Mouse (Mus musculus) hindbrain, embryonic 15.5 days (tissue): ENCODE results near the gene Phactr3. TPM values are rescaled to one million over a fixed set of nuclear protein-coding genes. Genes with fewer than 3 reads are reported as not detected.

ENCODE experiments used
- ATAC-seq: fragments of 200-750 bp; cut with Nextera tagmentation; 2 replicates; pipeline ENCODE4 v1.8.0; 2017; ENCODE audit warnings: low read depth, moderate number of reproducible peaks, moderate TSS enrichment; ENCODE audit not compliant: low FRiP score
- H3K27ac ChIP-seq: fragments of 300-500 bp; sonication (generic); replicated peaks from 2 replicates; pipeline ENCODE4 v1.5.1; 2015; ENCODE audit warnings: mild to moderate bottlenecking, inconsistent platforms
- H3K27me3 ChIP-seq: fragments of 300-500 bp; sonication (generic); 2 replicates; pipeline ENCODE4 v1.6.1; 2015; ENCODE audit warnings: control low read depth, inconsistent platforms
- H3K36me3 ChIP-seq: fragments of 300-500 bp; sonication (generic); 2 replicates; pipeline ENCODE4 v1.6.1; 2015; ENCODE audit warnings: control low read depth, inconsistent platforms
- H3K4me1 ChIP-seq: fragments of 300-500 bp; sonication (generic); replicated peaks from 2 replicates; pipeline ENCODE4 v1.6.1; 2015; ENCODE audit warnings: control low read depth, inconsistent platforms
- H3K4me2 ChIP-seq: fragments of 300-500 bp; sonication (generic); 2 replicates; pipeline ENCODE4 v1.6.1; 2015; ENCODE audit warnings: moderate library complexity, mild to moderate bottlenecking, inconsistent platforms
- H3K4me3 ChIP-seq: fragments of 300-500 bp; sonication (generic); 2 replicates; pipeline ENCODE4 v1.5.1; 2015; ENCODE audit warnings: mild to moderate bottlenecking, inconsistent platforms
- H3K9ac ChIP-seq: fragments of 300-500 bp; sonication (generic); 2 replicates; pipeline ENCODE4 v1.6.1; 2015; ENCODE audit warnings: inconsistent platforms
- H3K9me3 ChIP-seq: fragments of 300-500 bp; sonication (generic); 2 replicates; pipeline ENCODE4 v1.6.1; 2016; ENCODE audit warnings: control low read depth, inconsistent platforms
- WGBS: fragments of 180-500 bp; shearing (Covaris S2); methylation state at CpG from one replicate; pipeline ENCODE4 v1.1.7; 2015; 5-methylcytosine and 5-hydroxymethylcytosine counted together
- polyA plus RNA-seq: library from polyadenylated mRNA; unstranded; fragments of >200 nt; fragmentation: Nextera tagmentation; extraction: Ambion mirVana; gene quantifications from 2 replicates; pipeline ENCODE4 v1.2.1, GENCODE M21; 2015

Phactr3 gene
- polyA plus RNA-seq, 1 experiment from 2014 or later = 54.8 TPM

DNA sequence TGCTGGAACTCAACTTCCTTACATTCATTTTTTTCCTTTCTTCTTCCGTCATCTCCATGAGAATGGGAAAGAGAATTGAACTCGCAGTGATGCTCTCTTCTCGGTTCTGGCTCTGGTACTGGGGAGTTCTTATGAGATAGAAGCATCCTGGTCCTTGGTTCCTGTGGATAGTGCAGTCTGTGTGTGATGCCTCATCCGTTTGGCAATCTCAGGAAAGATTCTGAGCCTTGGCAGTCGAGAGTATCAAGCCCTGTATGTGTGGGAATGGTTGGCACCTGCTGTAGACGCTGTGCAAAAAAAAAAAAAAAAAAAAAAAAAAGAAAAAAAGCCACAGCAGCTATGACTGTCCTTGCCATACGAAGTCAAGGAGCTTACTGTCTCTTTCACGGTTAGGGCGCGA is 47.2 kb downstream of the Phactr3 start:
- no peaks in the 10 kb centered on the region for H3K36me3 ChIP-seq
- no peak for ATAC-seq
- H3K4me1 ChIP-seq = peaks cover 12% of the 10 kb centered on the region
- no peak overlapping the region for H3K4me3 ChIP-seq
- 83% methylated on average over 10 of the region's 10 CpGs for WGBS
- H3K27ac ChIP-seq = no peak overlapping the region
- H3K27me3 ChIP-seq = no peaks in the 10 kb centered on the region
- H3K4me2 ChIP-seq = no peak overlapping the region
- no peak overlapping the region for H3K9ac ChIP-seq
- H3K9me3 ChIP-seq = no peaks in the 10 kb centered on the region

GRCm38 (mm10) chr2:178169983-178170382 is 51.2 kb downstream of the Phactr3 start:
- Histone ChIP-seq H3K4me1 (peaks cover 23% of the 10 kb centered on the region), H3K4me3 (no peak overlapping the region), H3K4me2 (no peak overlapping the region), H3K27ac (no peak overlapping the region), H3K27me3 (no peaks in the 10 kb centered on the region), H3K9ac (no peak overlapping the region), H3K36me3 (no peaks in the 10 kb centered on the region), H3K9me3 (no peaks in the 10 kb centered on the region)
- WGBS = 33% methylated on average over 8 of the region's 8 CpGs
- ATAC-seq = no peak

DNA sequence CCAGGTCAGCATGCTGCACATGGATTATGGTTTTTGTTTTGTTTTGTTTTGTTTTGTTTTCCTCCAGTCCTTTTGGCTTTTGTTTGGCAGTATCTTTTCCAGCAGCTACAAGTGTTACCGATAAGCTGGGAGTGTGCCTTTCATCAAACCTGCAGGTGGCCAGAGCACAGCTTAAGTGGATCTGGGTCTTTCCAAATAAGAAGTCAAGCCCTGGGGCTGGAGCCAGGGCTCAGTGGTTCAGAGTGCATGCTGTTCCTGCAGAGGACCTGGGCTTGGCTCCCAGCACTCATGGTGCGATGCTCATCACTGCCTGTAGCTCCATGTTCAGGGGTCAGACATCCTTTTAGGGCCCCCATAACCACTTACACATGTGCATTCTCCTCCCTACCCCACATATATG is 55.2 kb downstream of the Phactr3 start:
- 51% methylated on average over 2 of the region's 2 CpGs for WGBS
- no peak overlapping the region for H3K4me2 ChIP-seq
- no peak for ATAC-seq
- peaks cover 36% of the 10 kb centered on the region for H3K4me1 ChIP-seq
- no peaks in the 10 kb centered on the region for H3K36me3 ChIP-seq
- H3K27me3 ChIP-seq = no peaks in the 10 kb centered on the region
- H3K27ac ChIP-seq = no peak overlapping the region
- no peak overlapping the region for H3K9ac ChIP-seq
- H3K4me3 ChIP-seq = no peak overlapping the region
- H3K9me3 ChIP-seq = no peaks in the 10 kb centered on the region

DNA sequence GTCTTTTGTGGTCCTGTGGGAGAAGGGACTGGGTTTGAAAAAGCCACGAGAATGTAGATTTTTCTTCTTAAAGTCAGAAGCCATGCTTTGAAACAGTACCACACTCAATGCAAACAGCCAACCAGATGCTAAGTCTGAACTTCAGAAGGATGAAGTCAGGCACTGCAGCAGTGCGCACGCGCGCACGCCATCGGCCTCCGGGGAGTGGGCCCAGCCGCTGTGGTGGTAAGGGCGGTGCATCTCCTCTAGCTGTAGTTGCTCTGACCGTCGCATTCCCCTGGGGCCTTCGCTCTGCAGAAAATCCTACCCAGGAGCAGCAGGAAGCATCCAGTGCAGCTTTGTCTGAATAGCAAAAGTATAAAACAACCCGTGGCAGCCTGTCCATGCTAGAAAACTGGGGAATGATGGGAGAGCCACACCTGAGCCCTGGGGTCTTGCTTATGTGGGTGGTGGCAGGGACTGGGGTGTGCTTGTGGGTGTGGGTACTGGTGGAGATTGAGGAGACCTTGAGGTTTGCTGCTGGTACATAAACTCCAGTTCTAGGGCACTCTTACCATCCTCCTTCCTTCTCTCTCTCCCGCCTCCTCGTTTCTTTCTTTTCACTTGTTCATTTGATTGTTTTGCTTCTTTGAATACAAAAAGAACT is 56.6 kb downstream of the Phactr3 start:
- Histone ChIP-seq H3K4me1 (peaks cover 24% of the 10 kb centered on the region), H3K4me2 (peak overlapping the region; percentile 56), H3K4me3 (peak overlapping the region; percentile 29), H3K27me3 (no peaks in the 10 kb centered on the region), H3K9me3 (no peaks in the 10 kb centered on the region), H3K27ac (peak overlapping the region; percentile 80), H3K36me3 (no peaks in the 10 kb centered on the region), H3K9ac (peak overlapping the region; percentile 34)
- WGBS = 28% methylated on average over 16 of the region's 16 CpGs
- peak; percentile 82 for ATAC-seq

GRCm38 (mm10) chr2:178184251-178184650 is 65.5 kb downstream of the Phactr3 start:
- ATAC-seq = no peak
- 71% methylated on average over 5 of the region's 5 CpGs for WGBS
- no peaks in the 10 kb centered on the region for H3K36me3 ChIP-seq
- no peak overlapping the region for H3K27ac ChIP-seq
- no peak overlapping the region for H3K9ac ChIP-seq
- H3K4me3 ChIP-seq = no peak overlapping the region
- H3K4me1 ChIP-seq = 0 out of 2 replicates have a peak, but pooled peaks cover 13% of the 10 kb centered on the region
- no peaks in the 10 kb centered on the region for H3K9me3 ChIP-seq
- no peaks in the 10 kb centered on the region for H3K27me3 ChIP-seq
- no peak overlapping the region for H3K4me2 ChIP-seq

DNA sequence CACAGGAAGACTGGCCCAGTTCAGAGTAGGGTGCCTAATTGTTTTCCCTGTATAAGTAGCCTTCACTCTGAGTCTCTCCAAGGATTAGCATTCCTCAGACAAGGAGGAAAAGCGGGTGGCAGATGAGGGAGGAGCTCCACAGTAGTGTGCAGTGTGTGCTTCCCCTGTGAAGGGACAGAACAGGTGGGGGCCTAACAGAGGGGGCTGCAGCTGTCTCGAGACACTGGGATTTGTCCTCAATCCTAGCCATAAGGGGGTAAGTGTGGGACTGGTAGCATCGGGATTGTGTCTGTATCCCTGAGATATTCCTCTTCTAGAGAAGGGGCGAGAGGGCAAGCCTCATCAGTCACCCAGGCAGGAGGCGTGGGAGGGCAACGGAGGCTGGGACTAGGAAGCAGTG is 66.1 kb downstream of the Phactr3 start:
- no peaks in the 10 kb centered on the region for H3K27me3 ChIP-seq
- no peak overlapping the region for H3K4me3 ChIP-seq
- H3K9ac ChIP-seq = no peak overlapping the region
- 64% methylated on average over 6 of the region's 6 CpGs for WGBS
- 0 out of 2 replicates have a peak, but pooled peaks cover 13% of the 10 kb centered on the region for H3K4me1 ChIP-seq
- ATAC-seq = peak; percentile 25; the same call in 1 of the 2 replicates
- no peak overlapping the region for H3K27ac ChIP-seq
- H3K36me3 ChIP-seq = no peaks in the 10 kb centered on the region
- no peaks in the 10 kb centered on the region for H3K9me3 ChIP-seq
- H3K4me2 ChIP-seq = no peak overlapping the region

DNA sequence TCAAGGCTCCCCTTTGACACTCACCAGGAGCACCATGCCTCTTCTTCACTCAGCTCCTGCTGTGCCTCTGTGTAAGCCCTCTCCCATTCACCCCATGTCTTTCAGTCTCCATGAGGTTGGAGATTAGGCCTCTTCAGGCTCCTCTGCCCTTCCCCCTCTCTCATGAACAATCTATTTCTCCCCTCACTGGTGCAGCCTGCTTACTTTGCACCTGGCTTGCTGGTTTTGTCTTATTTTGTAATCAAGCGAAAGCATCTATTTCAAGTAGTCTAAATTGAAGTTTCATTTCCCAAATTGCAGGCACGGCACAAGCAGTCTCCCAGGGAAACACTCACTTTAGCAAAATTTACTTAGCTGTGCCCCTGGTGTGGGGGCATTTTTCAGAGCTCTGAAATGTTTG is 70.2 kb downstream of the Phactr3 start:
- no peaks in the 10 kb centered on the region for H3K9me3 ChIP-seq
- no peak overlapping the region for H3K4me2 ChIP-seq

GRCm38 (mm10) chr2:178192881-178193280 is 74.1 kb downstream of the Phactr3 start:
- Histone ChIP-seq H3K27ac (peak overlapping the region; percentile 17; the same call in 1 of the 2 replicates), H3K36me3 (no peaks in the 10 kb centered on the region), H3K9me3 (no peaks in the 10 kb centered on the region), H3K4me2 (no peak overlapping the region), H3K4me3 (no peak overlapping the region), H3K27me3 (no peaks in the 10 kb centered on the region), H3K9ac (no peak overlapping the region), H3K4me1 (peaks cover 36% of the 10 kb centered on the region)
- ATAC-seq = no peak
- WGBS = 38% methylated on average over 9 of the region's 9 CpGs

More for the DNA sequence above, 70.2 kb downstream of the Phactr3 start:
- Histone ChIP-seq H3K27me3 (no peaks in the 10 kb centered on the region), H3K9ac (no peak overlapping the region), H3K4me3 (no peak overlapping the region), H3K27ac (0 out of 2 replicates have a peak overlapping the region, but pooled peaks have one; percentile 7), H3K4me1 (peaks cover 32% of the 10 kb centered on the region), H3K36me3 (no peaks in the 10 kb centered on the region)
- 49% methylated on average over 2 of the region's 2 CpGs for WGBS
- ATAC-seq = no peak

GRCm38 (mm10) chr2:178193445-178193844 is 74.7 kb downstream of the Phactr3 start:
- WGBS = 42% methylated on average over 2 of the region's 2 CpGs
- ATAC-seq = no peak
- H3K4me1 ChIP-seq = peaks cover 34% of the 10 kb centered on the region
- no peaks in the 10 kb centered on the region for H3K9me3 ChIP-seq
- H3K9ac ChIP-seq = no peak overlapping the region
- no peak overlapping the region for H3K4me3 ChIP-seq
- H3K36me3 ChIP-seq = no peaks in the 10 kb centered on the region
- H3K27me3 ChIP-seq = no peaks in the 10 kb centered on the region
- H3K27ac ChIP-seq = 0 out of 2 replicates have a peak overlapping the region, but pooled peaks have one; percentile 17
- no peak overlapping the region for H3K4me2 ChIP-seq

DNA sequence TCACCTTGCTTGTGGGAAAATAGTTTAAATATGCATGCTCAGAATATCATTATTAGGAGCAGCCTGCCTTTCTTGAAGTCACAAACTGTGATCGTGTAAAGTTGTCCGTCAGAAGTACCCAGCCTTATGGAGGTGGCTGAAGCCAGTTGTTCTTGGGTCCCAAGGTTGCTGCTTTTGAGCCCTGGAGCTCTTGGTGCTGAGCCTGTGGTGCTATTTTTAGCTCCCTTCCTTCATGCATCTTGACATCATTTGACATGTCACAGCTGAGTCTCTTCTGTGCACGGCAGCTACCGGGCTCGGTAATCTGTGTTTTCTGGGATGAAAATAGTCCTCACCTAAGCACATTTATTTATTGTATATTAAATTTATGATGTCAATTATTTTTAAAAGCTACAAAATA is 76.1 kb downstream of the Phactr3 start:
- H3K27me3 ChIP-seq = no peaks in the 10 kb centered on the region
- no peak for ATAC-seq

DNA sequence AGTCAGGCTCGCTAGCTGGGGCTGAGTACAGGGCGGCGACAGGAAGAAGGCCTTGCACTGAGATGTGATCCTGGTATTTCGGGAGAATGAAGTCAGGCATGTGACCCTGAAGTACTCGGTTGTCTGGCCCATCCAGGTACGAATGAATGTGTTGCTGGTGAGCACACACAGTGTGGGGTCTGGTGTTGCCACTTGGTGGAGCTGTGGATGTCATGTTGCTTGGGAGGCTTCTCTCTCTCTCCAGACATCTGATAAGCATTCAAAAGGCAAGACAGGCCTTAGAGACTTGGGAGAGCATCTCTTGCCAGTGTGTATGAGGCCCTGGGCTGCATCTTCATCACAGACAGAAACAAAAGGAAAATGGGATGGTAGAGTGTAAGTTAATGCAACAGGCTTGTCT is 77.3 kb downstream of the Phactr3 start:
- ATAC-seq = no peak
- Histone ChIP-seq H3K9me3 (no peaks in the 10 kb centered on the region), H3K9ac (no peak overlapping the region), H3K27ac (no peak overlapping the region), H3K4me1 (peaks cover 28% of the 10 kb centered on the region), H3K4me3 (no peak overlapping the region), H3K4me2 (no peak overlapping the region), H3K27me3 (no peaks in the 10 kb centered on the region), H3K36me3 (no peaks in the 10 kb centered on the region)
- 98% methylated on average over 6 of the region's 6 CpGs for WGBS

More for the DNA sequence above, 76.1 kb downstream of the Phactr3 start:
- peaks cover 28% of the 10 kb centered on the region for H3K4me1 ChIP-seq
- H3K4me3 ChIP-seq = no peak overlapping the region
- H3K9ac ChIP-seq = no peak overlapping the region
- H3K27ac ChIP-seq = no peak overlapping the region
- H3K4me2 ChIP-seq = no peak overlapping the region
- H3K9me3 ChIP-seq = no peaks in the 10 kb centered on the region
- no peaks in the 10 kb centered on the region for H3K36me3 ChIP-seq
- WGBS = 48% methylated on average over 5 of the region's 5 CpGs

DNA sequence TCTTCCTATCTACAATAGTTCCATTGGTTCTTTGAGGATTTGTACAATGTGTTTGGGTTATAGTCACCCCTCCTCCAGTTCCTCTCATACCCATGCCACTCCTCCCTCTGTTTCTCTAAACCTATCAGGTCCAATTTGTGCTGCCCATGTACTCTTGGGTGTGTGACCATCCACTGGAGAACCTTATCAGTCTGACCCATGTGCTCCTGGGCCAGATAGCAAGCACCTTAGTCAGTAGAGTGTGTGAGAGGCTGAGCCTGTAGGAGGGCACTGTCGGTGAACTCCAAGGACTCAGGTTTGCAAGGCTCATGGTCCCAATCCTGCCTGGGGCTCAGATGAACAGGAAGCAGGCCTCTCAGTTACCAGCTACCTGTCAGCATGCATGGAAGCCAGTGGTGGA is 78.8 kb downstream of the Phactr3 start:
- Histone ChIP-seq H3K4me1 (peaks cover 24% of the 10 kb centered on the region), H3K4me3 (no peak overlapping the region), H3K4me2 (no peak overlapping the region), H3K27ac (no peak overlapping the region), H3K9ac (no peak overlapping the region), H3K27me3 (no peaks in the 10 kb centered on the region), H3K9me3 (no peaks in the 10 kb centered on the region), H3K36me3 (no peaks in the 10 kb centered on the region)
- ATAC-seq = no peak
- whole genome bisulfite sequencing = 83% methylated on average over 1 of the region's 1 CpGs

DNA sequence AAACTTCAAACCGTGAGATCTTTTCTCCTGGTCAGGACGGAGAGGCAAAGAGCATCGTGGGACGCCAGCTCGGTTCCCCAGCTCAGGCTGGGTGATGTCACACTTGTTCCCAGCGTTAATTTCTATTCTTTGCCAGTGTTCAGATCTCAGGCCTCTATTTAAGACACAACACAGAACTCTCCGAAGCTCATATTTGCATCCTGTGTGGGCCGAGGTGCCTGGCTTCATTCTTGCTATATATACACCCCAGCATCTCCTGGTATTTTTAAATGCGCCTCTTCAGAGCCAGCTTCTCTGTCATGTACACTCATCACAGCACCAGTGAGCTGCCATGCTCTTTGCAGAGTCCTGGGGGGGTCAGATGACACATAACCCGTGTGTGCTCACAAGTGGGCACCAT is 85.7 kb downstream of the Phactr3 start:
- Histone ChIP-seq H3K4me1 (no peaks in the 10 kb centered on the region), H3K27ac (no peak overlapping the region), H3K27me3 (no peaks in the 10 kb centered on the region), H3K9ac (no peak overlapping the region), H3K4me3 (no peak overlapping the region), H3K4me2 (no peak overlapping the region), H3K9me3 (no peaks in the 10 kb centered on the region), H3K36me3 (no peaks in the 10 kb centered on the region)
- ATAC-seq = no peak
- WGBS = 82% methylated on average over 10 of the region's 10 CpGs
